Mouse (Mus musculus) embryo, embryonic 9.5 days (tissue): Measurements from ENCODE around the gene Trpc4ap.
A peak's percentile ranks its signal among the peaks of the same experiment; 100 is the strongest.

Experiments
- DNase-seq: peaks from one replicate; pipeline ENCODE4 v3.0.0-alpha.2; 2017; ENCODE audit errors: extremely low spot score

Gene Trpc4ap

GRCm38 (mm10) chr2:155694564-155694963 is 2.4 kb upstream of the Trpc4ap start:
- no peak for DNase-seq

DNA sequence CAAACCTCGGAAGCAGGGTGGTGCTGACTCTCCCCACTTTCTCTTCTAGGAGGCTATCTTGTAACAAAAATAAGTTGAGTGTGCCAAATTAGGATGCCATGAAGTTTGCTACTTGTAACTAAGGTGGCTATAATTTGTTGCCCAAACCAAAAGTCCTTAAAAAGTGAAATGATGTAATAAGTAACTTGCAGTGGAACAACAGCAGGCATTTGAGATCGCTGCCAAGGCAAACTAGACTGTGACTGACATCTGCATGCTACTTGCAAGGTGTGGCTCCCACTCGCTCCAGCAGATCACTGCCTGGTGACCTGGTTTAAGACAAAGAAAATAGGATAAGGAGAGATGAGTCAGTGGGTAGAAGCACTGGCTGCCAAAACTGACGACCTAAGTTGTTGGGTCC is 952 bp upstream of the Trpc4ap start:
- DNase-seq = no peak

GRCm38 (mm10) chr2:155691336-155691722 is 855 bp downstream of the Trpc4ap start:
- no peak for DNase-seq

DNA sequence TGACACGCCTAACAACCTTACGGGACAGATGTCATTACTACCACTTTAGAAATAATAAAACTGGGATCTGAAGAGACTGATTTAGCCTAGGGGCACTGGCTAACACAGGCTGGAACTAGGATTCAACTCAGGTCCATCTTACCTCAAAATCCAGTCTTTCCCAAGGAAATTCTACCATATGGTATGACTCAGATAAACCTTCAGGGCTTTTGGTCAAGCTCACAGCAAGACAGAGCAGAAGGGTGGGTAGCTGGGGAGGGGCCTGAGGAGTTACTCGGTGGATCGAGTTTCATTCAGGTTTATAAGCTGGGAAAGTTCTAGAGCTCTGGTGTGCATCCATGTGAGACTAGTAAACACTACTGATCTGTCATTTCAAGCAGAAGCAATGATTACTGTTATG is 3.0 kb downstream of the Trpc4ap start:
- DNase-seq = no peak

- DNase-seq = no peak
These were observed 4.4 kb downstream of the Trpc4ap start for GRCm38 (mm10) chr2:155687746-155688145.

DNA sequence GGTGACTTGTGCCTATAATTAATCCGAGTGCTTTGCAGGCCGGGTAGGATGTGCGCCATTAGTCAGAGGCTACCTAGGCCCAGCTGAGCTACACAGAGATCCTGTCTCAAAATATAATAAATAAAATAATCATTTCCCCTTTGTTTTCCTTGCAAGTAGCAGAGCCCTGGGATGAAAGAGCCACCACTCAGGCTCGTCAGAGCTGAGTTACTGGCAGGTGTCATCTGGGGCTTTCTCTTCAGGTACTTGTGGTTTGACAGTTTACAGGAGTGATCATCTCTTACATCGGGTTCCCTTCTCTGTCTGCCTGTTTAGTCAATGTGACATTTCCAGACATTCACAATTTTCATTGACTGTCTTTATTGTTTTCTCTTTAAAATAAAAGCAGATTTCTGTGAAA is 5.6 kb downstream of the Trpc4ap start:
- no peak for DNase-seq

DNA sequence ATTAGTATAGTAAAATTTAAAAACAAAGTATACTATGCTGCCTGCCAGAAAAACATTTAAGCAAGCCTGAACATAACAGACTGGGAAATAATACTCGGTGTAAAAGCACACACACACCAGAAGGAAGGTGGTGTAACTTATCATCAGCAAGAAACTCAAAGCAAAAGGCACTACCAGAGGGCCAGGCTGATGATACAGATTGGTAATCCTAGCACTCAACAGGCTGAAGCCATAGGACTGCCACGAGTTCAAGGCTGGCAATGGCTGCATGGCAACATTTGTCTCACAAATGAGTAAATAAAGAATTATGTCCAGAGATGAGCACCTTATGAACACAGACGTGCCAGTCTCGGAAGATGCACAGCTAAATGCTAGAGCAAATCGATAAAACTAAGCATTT is 8.4 kb downstream of the Trpc4ap start:
- no peak for DNase-seq

- DNase-seq = no peak
These were observed 9.0 kb downstream of the Trpc4ap start for GRCm38 (mm10) chr2:155683137-155683536.

DNA sequence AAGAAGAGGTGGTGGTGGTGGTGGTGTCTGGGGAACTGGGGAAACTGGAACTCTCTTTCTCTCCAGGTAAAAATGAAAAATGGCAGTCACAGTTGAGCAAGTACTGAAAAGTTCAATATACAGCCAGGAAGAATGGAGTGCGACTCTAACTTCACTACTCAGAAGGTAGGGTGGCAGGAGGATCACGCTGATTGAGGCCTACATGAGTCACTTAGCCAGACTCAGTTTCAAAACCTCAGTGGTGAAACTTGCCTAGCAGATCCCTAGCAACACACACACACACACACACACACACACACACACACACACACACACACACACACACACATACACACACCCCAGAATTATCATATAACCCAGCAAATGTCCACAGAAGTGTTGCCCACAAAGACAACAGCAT is 10.3 kb downstream of the Trpc4ap start:
- DNase-seq = no peak

- DNase-seq = no peak
These were observed 11.0 kb downstream of the Trpc4ap start for GRCm38 (mm10) chr2:155681194-155681593.

DNA sequence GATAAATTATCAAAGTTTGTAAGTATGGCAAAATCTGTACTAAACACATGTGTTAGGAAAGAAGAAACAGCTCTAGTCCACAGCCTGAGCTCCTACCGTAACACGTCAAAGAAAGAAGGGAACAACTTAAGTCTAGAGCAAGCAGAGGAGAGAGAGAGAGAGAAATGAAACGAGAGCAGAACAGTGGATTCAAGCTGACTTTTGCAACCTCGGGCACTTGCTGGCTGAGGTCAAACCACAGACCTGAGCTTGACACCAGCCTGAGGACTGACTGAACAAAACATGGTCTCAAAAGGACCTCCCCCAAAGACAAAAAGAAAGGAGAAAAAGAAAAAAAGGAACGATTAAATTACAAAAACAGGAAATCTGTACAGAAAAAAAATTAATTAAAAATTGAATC is 11.6 kb downstream of the Trpc4ap start:
- DNase-seq = no peak

DNA sequence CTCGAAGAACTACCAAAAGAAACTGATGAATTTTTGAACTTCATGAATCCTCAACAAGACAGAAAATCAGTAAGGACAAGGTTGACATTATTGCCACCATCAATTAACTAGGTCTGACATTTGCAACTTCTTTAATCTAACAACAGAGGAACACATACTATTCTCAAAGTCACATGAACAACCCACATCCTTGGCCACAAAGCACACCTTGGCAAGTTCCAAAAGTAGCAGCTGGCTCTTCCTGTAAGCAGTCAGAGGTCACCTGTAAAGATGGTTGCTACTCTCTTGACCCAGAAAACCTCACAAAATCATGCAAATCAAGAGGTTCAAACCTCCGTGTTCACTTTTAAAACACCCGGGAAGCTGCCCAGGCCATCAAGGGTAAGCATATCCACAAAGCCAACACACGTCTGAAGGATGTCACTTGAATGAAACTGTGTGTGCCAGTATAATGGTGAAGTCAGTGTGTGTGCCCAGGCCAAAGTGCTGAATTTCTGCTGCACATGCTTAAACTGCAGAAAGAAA is 12.5 kb downstream of the Trpc4ap start:
- DNase-seq = no peak

DNA sequence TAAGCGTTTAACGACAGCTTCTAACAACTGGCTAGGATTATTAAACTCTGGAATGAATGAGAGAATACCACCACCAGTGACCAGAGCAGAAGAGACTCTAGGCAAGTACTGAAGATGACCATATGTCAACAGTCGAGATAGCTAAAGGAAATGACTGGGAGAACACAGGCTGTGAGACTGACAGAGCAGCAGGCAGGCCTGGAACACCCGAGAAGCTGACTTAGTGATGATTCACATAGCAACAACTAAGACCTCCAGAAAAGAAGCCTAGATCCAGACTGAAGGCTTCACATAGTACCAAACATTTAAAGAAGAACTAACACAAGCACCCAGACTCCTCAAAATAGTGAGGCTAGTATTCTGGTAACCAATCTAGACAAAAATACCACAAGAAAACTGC is 17.1 kb downstream of the Trpc4ap start:
- no peak for DNase-seq

GRCm38 (mm10) chr2:155673546-155673945 is 18.6 kb downstream of the Trpc4ap start:
- DNase-seq = peak; percentile 38

DNA sequence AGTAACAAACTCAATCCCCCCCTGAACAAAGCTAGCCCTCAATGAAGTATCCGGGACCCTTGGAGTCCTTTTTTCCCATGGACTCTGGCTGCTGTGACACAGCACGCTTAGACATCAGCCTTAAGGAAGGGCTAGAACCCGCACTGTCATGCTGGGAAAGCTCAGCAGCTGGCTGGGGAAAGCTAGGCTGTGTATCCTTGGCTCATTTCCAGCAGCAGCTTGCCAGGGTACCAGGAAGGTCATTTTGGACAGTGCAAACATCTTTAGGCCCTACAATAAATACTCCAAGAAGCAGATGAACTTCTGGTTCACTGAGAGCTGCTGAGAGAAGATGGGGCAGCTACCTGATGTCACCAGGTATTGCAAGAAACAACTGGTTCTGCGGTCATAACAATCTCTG is 20.9 kb downstream of the Trpc4ap start:
- no peak for DNase-seq

DNA sequence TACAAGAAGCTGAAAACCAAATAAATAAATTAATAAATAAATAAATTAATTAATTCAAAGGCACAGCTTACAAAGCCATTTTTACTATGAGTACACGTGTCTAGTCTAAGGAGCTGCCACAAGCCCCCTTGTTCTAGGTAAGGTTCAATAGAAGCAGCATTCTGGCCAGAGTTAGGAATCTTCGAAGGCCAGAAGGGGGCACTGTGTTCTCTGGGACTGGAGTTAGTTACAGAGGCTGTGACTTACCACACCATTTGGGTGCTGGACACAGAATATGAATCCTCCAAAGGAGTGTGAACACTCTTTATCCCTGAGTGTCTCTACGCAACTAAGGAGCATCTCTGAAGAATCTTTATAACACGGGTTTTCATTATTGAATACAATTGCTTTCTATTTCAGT is 23.7 kb downstream of the Trpc4ap start:
- peak; percentile 23 for DNase-seq

- no peak for DNase-seq
These were observed 24.3 kb downstream of the Trpc4ap start for GRCm38 (mm10) chr2:155667881-155668280.

- no peak for DNase-seq
These were observed 28.2 kb downstream of the Trpc4ap start for GRCm38 (mm10) chr2:155663910-155664460.

DNA sequence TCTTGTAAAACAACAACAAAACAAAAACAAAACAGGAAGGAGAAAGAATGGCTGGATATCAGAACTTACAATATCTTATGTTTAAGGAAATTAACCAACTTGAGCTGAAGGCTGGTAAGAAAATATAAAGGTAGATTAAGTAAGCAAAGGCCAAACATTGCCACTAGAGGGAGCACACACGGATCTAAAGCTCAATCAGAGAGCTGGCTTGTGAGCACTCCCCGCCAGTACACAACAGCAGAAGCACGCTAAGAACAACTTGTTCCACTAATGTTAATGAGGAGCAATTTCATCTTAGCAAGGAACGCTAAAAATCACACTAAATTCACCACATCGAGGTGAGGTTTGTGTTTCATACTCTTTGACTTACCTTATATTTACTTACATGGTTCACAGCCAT is 29.1 kb downstream of the Trpc4ap start:
- DNase-seq = peak; percentile 42

DNA sequence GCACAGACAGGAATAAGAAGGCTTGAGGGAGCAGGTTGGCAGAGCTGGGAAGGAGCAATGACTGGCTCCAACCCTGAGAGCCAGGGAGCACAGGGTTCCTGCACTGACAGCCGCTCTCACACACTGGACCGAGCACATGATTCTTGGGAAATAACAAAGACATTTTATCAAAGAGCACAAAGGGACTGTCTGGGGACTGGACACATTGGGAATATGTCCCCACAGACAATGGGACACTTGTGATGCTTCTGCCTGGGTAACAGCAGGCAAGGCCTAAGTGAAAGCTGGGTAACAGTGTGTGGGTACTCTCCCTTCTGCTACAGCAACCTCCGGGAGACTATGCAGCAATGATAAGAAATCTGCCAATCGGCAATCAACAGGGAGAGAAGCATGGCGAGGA is 29.8 kb downstream of the Trpc4ap start:
- no peak for DNase-seq

GRCm38 (mm10) chr2:155655759-155656372 is 36.3 kb downstream of the Trpc4ap start:
- DNase-seq = no peak

- no peak for DNase-seq
These were observed 39.6 kb downstream of the Trpc4ap start for GRCm38 (mm10) chr2:155652618-155653017.

- no peak for DNase-seq
These were observed 46.4 kb downstream of the Trpc4ap start for GRCm38 (mm10) chr2:155645746-155646145.
